Mouse (Mus musculus) naive thymus-derived CD4-positive, alpha-beta T cell, adult 2 months (primary cell): ENCODE measurements around the gene Sh3bp1.

Experiments used
- DNase-seq: peaks from one replicate; pipeline ENCODE4 v3.0.0-alpha.2; 2011; ENCODE audit warnings: low read depth

The Sh3bp1 gene

GRCm38 (mm10) chr15:78946232-78946631, 46.7 kb downstream of the Sh3bp1 start:
- no peak for DNase-seq

- no peak for DNase-seq
Measured at GRCm38 (mm10) chr15:78947657-78948056, 48.1 kb downstream of the Sh3bp1 start, which contains the start of gene Triobp. Gene Triobp (plus strand): TSS chr15:78947724.

GRCm38 (mm10) chr15:78948152-78948725, 48.7 kb downstream of the Sh3bp1 start:
- DNase-seq: no peak

- DNase-seq: no peak
Measured at GRCm38 (mm10) chr15:78948883-78949282, 49.3 kb downstream of the Sh3bp1 start.

GRCm38 (mm10) chr15:78955663-78956062, 56.1 kb downstream of the Sh3bp1 start:
- no peak for DNase-seq

- peak; percentile 63 for DNase-seq
Measured at GRCm38 (mm10) chr15:78956351-78956750, 56.8 kb downstream of the Sh3bp1 start.

GRCm38 (mm10) chr15:78957021-78957420, 57.5 kb downstream of the Sh3bp1 start:
- no peak for DNase-seq

- no peak for DNase-seq
Measured at GRCm38 (mm10) chr15:78959537-78959936, 60.0 kb downstream of the Sh3bp1 start.

GRCm38 (mm10) chr15:78960088-78960487, 60.5 kb downstream of the Sh3bp1 start:
- DNase-seq: no peak
